Mouse (Mus musculus) embryonic facial prominence, embryonic 14.5 days (tissue): ENCODE results near the gene Gm813. TPM values are rescaled to one million over a fixed set of nuclear protein-coding genes. Genes with fewer than 3 reads are reported as not detected.
A peak's percentile ranks its signal among the peaks of the same experiment; 100 is the strongest.

Source experiments
- ATAC-seq: fragments of 200-750 bp; cut with Nextera tagmentation; 2 replicates; pipeline ENCODE4 v1.8.0; 2017; ENCODE audit warnings: low read depth, moderate number of reproducible peaks, moderate TSS enrichment
- DNase-seq: peaks from one replicate; pipeline ENCODE4 v3.0.0-alpha.2; 2015; ENCODE audit warnings: low spot score
- H3K27ac ChIP-seq: fragments of 300-500 bp; sonication (generic); replicated peaks from 2 replicates; pipeline ENCODE4 v1.5.1; 2014; ENCODE audit warnings: low read depth, mild to moderate bottlenecking, low read length, moderate library complexity
- H3K27me3 ChIP-seq: fragments of 300-500 bp; sonication (generic); replicated peaks from 2 replicates; pipeline ENCODE4 v1.6.1; 2014; ENCODE audit warnings: low read length; ENCODE audit not compliant: control insufficient read depth, insufficient read depth
- H3K36me3 ChIP-seq: fragments of 300-500 bp; sonication (generic); 2 replicates; pipeline ENCODE4 v1.6.1; 2014; ENCODE audit warnings: low read length, mixed read lengths; ENCODE audit not compliant: control insufficient read depth, insufficient read depth
- H3K4me1 ChIP-seq: fragments of 300-500 bp; sonication (generic); 2 replicates; pipeline ENCODE4 v1.6.1; 2014; ENCODE audit warnings: antibody characterized with exemption, low read length; ENCODE audit not compliant: control insufficient read depth, insufficient read depth
- H3K4me2 ChIP-seq: fragments of 300-500 bp; sonication (generic); 2 replicates; pipeline ENCODE4 v1.6.1; 2014; ENCODE audit warnings: low read depth, mild to moderate bottlenecking, low read length, moderate library complexity, mixed read lengths
- H3K4me3 ChIP-seq: fragments of 300-500 bp; sonication (generic); 2 replicates; pipeline ENCODE4 v1.5.1; 2014; ENCODE audit warnings: low read depth, mild to moderate bottlenecking, low read length
- H3K9ac ChIP-seq: fragments of 300-500 bp; sonication (generic); 2 replicates; pipeline ENCODE4 v1.6.1; 2014; ENCODE audit warnings: low read depth, mild to moderate bottlenecking, low read length, moderate library complexity, mixed read lengths
- H3K9me3 ChIP-seq: fragments of 300-500 bp; sonication (generic); 2 replicates; pipeline ENCODE4 v1.6.1; 2016; ENCODE audit warnings: low read length; ENCODE audit not compliant: control insufficient read depth
- WGBS: fragments of 180-500 bp; shearing (Covaris S2); extraction: QIAGEN DNeasy Blood & Tissue Kit; methylation state at CpG from one replicate; pipeline ENCODE4 v1.1.7; 2014; 5-methylcytosine and 5-hydroxymethylcytosine counted together
- polyA plus RNA-seq: library from polyadenylated mRNA; unstranded; fragments of >200 nt; fragmentation: Nextera tagmentation; extraction: Ambion mirVana; gene quantifications from 2 replicates; pipeline ENCODE4 v1.2.1, GENCODE M21; 2014

Gm813 gene
- polyA plus RNA-seq, 1 experiment from 2014 or later = not detected

GRCm38 (mm10) chr16:58591299-58591698 is 25.5 kb downstream of the Gm813 start:
- H3K4me3 ChIP-seq = no peak overlapping the region
- ATAC-seq (no peak; the same call in 1 of the 2 replicates), DNase-seq (peak; percentile 39)
- H3K9me3 ChIP-seq = peaks cover 4% of the 10 kb centered on the region; the same call in 1 of the 2 replicates
- H3K9ac ChIP-seq = no peak overlapping the region
- no peaks in the 10 kb centered on the region for H3K27me3 ChIP-seq
- no peak overlapping the region for H3K27ac ChIP-seq
- no peaks in the 10 kb centered on the region for H3K36me3 ChIP-seq
- no peak overlapping the region for H3K4me2 ChIP-seq
- no peaks in the 10 kb centered on the region for H3K4me1 ChIP-seq
- WGBS = 69% methylated on average over 3 of the region's 3 CpGs

- no peak overlapping the region for H3K27ac ChIP-seq
- DNase-seq (no peak), ATAC-seq (no peak)
- no peaks in the 10 kb centered on the region for H3K27me3 ChIP-seq
- peaks cover 4% of the 10 kb centered on the region; the same call in 1 of the 2 replicates for H3K9me3 ChIP-seq
- no peak overlapping the region for H3K4me3 ChIP-seq
- H3K36me3 ChIP-seq = no peaks in the 10 kb centered on the region
- H3K9ac ChIP-seq = no peak overlapping the region
- no peak overlapping the region for H3K4me2 ChIP-seq
- H3K4me1 ChIP-seq = no peaks in the 10 kb centered on the region
Observed at GRCm38 (mm10) chr16:58589444-58589843, 27.3 kb downstream of the Gm813 start.

- 87% methylated on average over 6 of the region's 6 CpGs for WGBS
- H3K27me3 ChIP-seq = no peaks in the 10 kb centered on the region
- no peaks in the 10 kb centered on the region for H3K4me1 ChIP-seq
- DNase-seq (no peak), ATAC-seq (no peak)
- no peak overlapping the region for H3K4me3 ChIP-seq
- no peak overlapping the region for H3K4me2 ChIP-seq
- no peak overlapping the region for H3K27ac ChIP-seq
- H3K9ac ChIP-seq = no peak overlapping the region
- no peaks in the 10 kb centered on the region for H3K9me3 ChIP-seq
- no peaks in the 10 kb centered on the region for H3K36me3 ChIP-seq
Observed at GRCm38 (mm10) chr16:58573949-58574722, 42.6 kb downstream of the Gm813 start.

- H3K27ac ChIP-seq = no peak overlapping the region
- H3K9ac ChIP-seq = no peak overlapping the region
- no peak overlapping the region for H3K4me2 ChIP-seq
- H3K9me3 ChIP-seq = no peaks in the 10 kb centered on the region
- no peaks in the 10 kb centered on the region for H3K36me3 ChIP-seq
- H3K27me3 ChIP-seq = no peaks in the 10 kb centered on the region
- DNase-seq (no peak), ATAC-seq (no peak)
- no peak overlapping the region for H3K4me3 ChIP-seq
- H3K4me1 ChIP-seq = no peaks in the 10 kb centered on the region
Observed at GRCm38 (mm10) chr16:58570694-58571264, 46.0 kb downstream of the Gm813 start.

Other genes starting within 250 kb of the Gm813 start
- gene Dcbld2, start 208.5 kb downstream of the Gm813 start, polyA plus RNA-seq = 7.9 and 9.2 TPM in 2 replicates
- 12.8 and 14.0 TPM in 2 replicates for gene St3gal6, start 92.7 kb downstream of the Gm813 start, polyA plus RNA-seq
- not detected in 2 replicates for gene E330017A01Rik, start 21.8 kb upstream of the Gm813 start, polyA plus RNA-seq
- 17.2 and 18.0 TPM in 2 replicates for gene Cpox, start 53.3 kb upstream of the Gm813 start, polyA plus RNA-seq
- not detected in 2 replicates for gene Gpr15, start 102.1 kb upstream of the Gm813 start, polyA plus RNA-seq
- gene Cldnd1, start 110.9 kb upstream of the Gm813 start, polyA plus RNA-seq = 134 and 148 TPM in 2 replicates
- not detected in 2 replicates for gene Olfr172, start 146.2 kb upstream of the Gm813 start, polyA plus RNA-seq
- gene Olfr173, start 183.3 kb upstream of the Gm813 start, polyA plus RNA-seq = not detected in 2 replicates
- gene Olfr175-ps1, start 209.8 kb upstream of the Gm813 start, polyA plus RNA-seq = not detected in 2 replicates